Mouse (Mus musculus) ES-CJ7 (cell line): ENCODE data around the gene Gm29289.
"Not testable (repeated sequence)": the region's sequence is repeated elsewhere in the genome, so short reads cannot be mapped to it uniquely, and the experiment has no call there.

ENCODE experiments used
- DNase-seq: peaks from one replicate; pipeline ENCODE4 v3.0.0; 2011; ENCODE audit warnings: low read depth, low spot score

The Gm29289 gene

DNA sequence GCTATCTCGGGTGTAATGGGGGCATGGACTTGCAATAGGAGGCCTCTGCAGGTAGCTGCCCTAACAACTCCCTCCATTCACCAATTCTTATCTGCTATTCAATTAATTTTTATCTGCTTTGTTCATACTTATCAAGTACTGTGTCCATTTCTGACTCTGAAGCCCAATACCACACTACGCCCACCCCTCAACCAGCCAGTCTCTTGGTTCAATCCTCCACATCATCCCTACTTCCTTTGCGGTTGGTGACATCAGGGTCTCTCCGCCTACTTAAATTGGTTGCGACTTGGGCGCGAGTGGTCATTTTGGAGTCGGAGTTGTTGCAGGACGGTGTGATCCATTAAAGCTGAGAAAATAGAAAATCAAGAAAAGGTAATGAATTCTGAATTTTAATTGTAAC, at the start of gene Gm29289:
Gene Gm29289, plus strand, starts transcription at position 301 of the 400 bp plus-strand sequence.
- DNase-seq, result not testable (repeated sequence)

DNA sequence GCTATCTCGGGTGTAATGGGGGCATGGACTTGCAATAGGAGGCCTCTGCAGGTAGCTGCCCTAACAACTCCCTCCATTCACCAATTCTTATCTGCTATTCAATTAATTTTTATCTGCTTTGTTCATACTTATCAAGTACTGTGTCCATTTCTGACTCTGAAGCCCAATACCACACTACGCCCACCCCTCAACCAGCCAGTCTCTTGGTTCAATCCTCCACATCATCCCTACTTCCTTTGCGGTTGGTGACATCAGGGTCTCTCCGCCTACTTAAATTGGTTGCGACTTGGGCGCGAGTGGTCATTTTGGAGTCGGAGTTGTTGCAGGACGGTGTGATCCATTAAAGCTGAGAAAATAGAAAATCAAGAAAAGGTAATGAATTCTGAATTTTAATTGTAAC, 31.7 kb upstream of the Gm29289 start, which contains the start of gene Gm10352:
Gene Gm10352, plus strand, starts transcription at position 301 of the 400 bp plus-strand sequence.
- DNase-seq, result not testable (repeated sequence)
